Mouse (Mus musculus): ENCODE measurements around the gene Fgfr2.

- TF ChIP-seq CTCF (IDR thresholded peaks at IDR 0.05; ENCODE audit: insufficient read depth, low read length): no peak
- TF ChIP-seq POLR2A (IDR thresholded peaks at IDR 0.05; ENCODE audit: borderline replicate concordance, extremely low read depth, low read depth, low read length): no peak
Observed at GRCm38 (mm10) chr7:131978609-131979008, 1144.5 kb downstream of the Fgfr2 start.
